Mouse (Mus musculus) embryo, embryonic 10.5 days (tissue): ENCODE measurements around the gene Scaf1.
A peak's percentile ranks its signal among the peaks of the same experiment; 100 is the strongest.

Source experiments
- DNase-seq: peaks from one replicate; pipeline ENCODE4 v3.0.0-alpha.2; 2015; ENCODE audit warnings: low spot score

Scaf1 gene

DNA sequence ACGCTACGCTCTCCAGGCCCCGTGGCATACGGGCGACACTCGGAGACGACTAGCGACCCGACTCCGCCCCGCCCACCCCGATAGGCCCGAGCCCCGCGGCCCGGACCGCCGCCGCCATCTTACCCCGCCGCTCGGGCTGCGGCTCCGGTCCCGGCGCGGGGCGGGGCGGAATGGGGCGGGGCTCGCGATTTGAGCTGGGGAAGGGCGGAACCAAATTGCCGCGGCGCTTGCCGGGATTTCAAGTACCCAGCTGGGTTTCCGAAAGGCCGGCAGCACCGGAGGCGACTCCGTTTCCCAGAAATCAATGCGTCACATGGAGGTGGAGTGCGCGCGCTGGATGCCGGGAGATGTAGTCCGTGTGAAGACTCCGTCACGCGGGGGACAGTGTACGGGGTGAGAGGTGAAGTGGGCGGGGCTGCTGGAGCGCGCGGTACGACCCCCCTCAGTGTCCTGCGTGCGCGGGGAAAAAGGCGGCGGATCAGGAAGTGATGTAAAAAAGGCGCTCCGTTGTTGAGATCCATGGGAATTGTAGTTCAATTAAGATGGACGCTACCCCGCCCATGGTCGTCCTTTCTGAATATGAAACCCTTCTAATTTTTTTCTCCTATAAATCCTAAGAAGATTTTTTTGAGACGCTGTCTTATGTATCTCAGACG is at the start of gene Scaf1:
Gene Scaf1 (minus strand): TSS at position 407 of the 656 bp plus-strand sequence.
- peak; percentile 100 for DNase-seq

DNA sequence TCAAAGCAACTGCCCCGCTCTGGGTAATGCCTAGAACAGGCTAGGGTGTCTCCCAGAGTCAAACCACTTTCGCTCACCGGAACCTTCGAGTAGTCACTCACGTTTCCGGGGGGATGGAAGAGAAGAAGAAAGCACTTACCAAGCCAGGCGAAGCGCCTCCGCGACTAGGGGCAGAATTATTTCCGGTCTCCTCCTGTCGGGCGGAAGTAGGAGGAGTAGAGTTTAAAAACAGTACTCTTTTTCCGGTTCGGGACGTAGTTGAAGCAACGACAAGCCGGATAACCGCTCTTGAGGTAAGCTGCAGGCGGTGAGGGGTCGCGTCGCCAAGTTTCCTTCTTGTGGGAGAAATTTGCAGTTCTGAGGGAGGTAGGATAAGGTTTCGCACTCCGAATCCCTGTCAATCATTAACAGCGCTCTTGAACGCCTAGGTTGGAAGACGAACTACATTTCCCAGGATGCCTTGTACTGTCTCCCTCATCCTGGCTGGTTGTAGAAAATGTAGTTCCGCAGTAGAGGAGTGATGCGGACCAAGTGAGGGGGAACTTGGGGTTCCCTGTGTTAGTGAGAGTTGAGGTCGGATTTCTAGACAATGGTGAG is 46.2 kb upstream of the Scaf1 start, which contains the start of the genes Nosip and Prrg2:
Gene Nosip (plus strand): TSS at position 191 of the 597 bp plus-strand sequence.
Gene Prrg2 (minus strand): TSS at position 439 of the 597 bp plus-strand sequence.
- DNase-seq, result peak; percentile 99

DNA sequence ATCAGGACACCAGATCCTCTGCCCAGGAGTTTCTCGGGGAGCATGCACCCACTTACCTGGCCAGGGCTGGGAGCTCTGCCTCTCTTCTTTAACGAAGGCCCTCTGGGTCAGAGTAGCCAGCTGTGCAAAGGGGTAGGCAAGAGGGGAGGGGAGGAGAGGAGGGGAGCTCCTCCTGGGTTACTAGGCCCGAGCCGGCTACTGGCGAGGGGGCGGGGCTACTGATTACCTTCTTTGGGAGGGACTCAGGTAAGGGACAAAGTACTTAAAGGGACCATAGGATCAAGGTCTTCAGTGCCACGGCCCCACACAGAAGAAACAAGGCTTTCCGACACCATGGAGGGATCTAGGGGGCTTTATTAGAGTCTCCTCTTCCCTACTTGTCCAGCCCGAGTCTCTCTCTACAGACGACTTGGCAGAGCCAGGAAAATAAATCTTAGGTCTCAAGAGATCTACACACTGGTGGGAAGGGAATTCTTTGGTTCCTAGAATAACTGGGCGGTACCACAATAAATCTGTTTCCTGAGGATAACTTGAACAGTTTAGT is 45.4 kb upstream of the Scaf1 start:
- peak; percentile 36 for DNase-seq

DNA sequence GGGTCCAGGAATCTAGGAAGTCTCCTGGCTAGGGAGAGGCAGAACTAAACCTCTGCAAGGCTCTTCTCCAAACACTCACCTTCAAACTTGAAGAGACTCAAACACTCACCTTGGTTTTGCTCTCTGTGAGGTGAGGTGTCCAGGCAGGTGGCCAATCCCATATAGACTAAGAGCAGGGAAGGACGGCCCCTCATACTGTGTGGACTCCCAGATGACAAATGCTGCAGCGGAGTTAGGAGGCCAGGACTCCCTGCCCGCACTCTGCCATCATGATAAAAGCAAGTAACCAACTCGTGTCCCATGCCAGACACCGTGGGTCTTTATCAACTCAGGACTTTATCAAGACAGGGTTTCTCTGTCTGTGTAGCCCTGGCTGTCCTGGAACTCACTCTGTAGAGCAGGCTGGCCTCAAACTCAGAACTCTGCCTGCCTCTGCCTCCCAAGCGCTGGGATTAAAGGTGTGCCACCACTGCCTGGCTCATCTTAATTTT is 44.5 kb upstream of the Scaf1 start:
- DNase-seq, result no peak

DNA sequence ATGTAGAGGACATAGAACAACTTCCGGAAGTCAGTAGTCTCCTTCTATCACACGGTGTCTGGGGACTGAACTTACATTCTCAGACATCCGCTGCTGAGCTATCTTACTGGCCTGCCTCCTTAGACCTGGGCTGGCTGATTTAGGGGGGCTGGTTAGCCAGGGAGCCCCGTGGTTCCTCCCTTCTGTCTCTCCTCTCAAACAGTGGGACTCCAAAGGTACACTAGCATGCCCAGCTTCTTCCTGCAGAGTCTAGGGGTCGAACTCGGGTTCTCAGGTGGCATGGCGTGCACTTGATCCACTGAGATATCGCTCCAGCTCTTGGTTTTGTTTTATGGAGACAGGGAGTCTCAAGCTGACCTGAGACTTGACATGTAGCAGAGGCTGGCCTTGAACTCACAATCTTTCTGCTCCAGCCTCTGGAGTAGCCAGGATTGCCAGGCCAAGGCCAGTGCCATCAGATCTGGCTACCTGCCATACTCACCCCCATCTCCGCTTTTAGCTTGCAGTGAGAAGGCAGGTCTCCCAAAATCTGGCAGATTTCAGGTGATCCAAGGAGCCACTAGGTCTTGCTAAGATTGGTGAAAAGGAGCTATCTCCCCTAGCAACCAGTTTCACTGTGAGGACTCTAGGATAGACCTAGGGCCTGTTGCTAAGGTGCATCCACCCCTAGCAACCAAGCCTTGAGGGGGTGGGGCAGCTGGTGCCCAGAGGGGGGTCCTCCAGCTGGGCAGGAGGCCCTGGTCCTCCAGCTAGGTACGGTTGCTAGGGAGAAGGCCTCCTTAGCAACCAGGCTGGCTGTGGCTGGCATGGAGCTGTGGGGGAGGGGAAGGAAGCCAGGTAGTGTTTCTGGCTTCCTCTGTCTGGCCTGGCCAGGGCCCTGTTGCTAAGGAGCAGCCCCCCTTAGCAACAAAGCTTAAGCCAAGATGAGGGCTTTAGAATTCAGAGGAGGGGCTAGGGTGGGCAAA is 42.7 kb upstream of the Scaf1 start:
- peak; percentile 28 for DNase-seq

DNA sequence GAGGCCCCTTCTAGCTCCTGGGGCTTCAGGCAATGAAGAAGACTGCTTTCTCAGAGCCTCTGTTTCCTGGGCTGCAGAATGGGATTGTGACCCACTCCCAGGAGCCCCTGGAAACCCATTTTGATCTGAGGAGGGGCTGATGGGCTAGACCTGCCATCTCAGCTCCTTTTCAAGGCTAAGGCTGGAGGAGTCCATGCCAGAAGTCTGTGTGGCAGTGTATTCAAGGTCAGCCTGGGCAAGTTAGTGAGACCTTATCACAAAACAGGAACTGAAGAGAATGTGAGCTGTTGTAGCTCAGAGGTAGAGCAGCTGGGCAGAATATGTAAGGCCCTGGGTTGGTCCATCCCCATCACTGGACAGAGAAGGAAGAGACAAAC is 40.8 kb upstream of the Scaf1 start:
- no peak for DNase-seq

DNA sequence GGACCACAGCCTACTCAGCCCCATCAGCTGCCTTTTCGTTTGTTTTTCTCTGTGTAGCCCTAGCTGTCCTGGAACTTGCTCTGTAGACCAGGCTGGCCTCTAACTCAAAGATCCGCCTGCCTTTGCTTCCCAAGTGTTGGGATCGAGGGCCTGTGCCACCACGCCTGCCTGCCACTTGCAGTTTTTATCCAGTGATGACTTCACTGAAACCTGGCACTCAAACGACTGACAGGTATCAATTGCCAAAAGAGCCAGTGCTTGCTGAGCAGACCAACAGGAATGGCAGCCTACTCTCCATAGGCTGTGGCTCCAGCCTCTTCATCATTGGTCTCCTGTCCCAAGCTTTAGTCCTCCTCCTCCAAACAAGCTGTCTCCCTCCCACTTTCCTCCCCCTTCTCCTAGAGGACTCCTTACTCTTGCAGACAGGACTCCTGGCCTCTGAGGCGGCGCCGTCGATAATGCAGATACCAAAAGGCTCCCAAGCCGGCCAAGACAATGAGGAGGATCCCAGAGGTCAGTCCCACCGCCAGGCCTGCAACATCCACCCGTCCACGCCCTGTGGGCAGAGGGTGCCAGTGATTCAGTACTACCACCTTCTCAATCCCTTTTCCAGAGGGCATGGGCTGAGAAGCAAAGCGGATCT is 40.3 kb upstream of the Scaf1 start:
- no peak for DNase-seq

DNA sequence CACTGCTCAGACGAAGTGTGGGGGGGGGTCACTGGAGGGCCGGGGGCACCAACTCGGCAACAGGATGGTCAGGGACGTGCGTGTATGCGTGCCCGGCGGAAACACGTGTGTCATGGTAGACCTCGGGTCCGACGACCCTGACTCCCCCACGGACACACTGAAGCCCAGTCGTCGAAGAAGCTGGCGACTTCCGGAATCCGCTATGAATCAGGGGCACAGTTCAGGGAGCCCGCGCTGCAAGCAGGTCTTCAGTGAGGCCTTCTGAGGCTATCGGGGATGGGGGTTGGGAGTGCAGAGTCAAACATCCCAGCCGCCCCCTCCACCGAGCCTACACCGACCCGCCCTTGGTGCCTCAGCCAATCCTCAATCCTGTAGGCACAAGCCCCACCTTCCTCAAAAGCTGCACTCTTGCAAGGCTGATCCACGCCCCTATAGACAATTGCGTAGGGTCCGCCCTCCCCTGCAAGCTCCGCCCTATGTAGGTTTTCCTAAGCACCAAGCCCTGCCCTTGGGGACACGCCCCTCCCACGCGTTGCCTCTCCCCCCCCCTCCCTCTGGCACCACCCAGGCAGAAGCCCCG is 37.9 kb upstream of the Scaf1 start:
- DNase-seq, result peak; percentile 98

DNA sequence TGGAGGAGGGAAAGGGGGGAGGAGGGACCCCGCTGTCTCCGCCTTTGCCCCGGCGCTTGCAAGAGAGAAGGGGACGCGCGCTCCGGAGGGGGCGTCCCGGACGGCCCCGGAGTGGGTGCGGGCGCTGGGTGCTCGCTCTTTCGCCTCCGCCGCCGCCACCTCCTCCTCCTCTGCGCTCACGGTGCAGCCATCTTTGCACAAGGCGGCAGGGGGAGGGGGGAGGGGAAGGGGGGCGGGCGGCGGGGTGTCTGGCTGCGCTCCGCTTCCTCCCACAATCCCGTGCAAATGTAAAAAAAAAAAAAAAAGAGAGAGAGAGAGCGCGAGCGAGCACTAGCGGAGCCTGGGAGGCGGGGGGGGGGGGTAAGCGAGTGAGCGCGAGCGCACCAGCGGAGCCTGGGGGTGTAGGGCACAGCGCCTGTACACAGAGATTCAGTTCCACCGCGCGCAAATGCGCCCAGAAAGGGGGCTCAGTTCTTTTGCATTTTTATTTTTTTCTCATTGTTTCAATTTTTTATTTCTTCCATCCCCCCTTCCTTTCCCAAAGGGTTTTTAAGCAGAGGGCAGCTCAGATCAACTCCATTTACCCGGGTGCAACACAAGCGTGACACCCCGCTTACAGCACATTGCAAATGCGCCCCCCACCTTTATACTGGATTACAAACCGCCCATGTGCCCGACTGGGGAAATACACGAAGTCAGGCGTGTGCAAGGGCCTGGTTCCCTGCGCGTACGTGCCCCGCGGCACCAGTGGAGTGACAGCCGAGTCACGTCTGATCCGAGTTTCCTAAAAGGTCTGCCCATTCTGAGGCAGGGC is 37.2 kb upstream of the Scaf1 start:
- peak; percentile 82 for DNase-seq

DNA sequence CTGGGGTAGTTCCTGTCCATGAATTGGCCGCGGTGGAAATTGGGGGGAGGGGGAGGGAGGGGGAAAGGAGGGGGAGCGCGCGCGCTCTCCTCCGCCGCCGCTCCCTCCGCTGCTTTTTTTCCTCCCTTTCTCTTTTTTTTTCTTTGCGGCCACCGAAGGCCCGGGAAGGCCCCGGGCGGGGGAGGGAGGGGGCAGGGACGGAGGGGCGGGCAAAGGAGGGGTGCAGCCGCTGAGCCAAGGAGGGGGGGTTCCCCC is 36.6 kb upstream of the Scaf1 start, which contains the start of gene Prr12:
Gene Prr12 (minus strand): TSS at position 20 of the 255 bp plus-strand sequence.
- peak; percentile 74 for DNase-seq

DNA sequence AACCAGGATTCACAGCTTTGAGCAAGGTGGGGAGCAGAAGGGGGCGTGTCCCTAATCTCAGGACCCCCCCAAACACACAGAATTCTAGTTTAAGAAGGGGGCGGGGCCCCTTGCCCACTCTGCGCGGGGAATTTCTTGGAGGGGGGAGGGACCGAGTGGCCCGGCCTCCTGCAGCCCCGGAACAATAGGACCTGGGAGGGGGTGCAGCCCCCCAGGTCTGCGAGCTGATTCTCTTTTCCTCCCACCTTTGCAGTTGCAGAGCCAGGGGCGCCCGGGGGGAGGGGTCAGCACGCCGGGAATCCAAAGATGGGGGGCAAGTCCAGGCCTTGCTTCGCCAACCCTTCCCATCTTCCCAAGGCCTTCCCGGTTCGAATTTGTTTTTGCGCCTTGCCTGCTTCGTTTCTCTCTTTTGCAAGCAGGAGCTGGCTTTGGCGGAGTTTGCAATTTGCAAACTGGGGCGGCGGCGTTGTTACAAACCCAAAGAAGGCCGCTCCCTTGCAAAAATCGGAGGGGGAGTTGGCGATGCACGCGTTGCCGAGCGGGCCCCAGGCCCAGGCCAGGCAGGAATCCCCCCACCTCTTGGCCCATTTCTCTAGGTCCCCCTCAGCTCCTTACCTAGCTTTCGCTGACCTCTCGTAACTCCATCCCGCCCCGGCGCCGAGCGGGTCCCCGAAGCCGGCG is 36.2 kb upstream of the Scaf1 start:
- DNase-seq, result peak; percentile 36

DNA sequence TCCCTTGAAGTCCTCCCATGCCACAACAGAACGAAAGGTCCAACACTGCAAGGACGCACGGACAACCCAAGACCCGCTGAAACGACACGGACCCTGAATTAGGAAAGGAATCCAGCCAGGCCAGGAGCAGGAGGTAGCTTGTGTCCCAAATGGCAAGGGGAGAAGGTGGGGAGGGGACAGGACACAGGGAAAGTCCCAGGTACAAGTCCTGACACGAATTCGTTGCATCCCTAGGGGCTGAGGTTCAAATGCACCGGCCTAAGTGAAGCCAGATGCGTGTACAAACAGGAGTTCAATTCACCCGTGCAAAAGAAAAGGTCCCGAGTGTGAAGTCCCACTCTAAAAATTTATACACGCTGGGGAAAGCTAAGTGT is 35.4 kb upstream of the Scaf1 start:
- no peak for DNase-seq

DNA sequence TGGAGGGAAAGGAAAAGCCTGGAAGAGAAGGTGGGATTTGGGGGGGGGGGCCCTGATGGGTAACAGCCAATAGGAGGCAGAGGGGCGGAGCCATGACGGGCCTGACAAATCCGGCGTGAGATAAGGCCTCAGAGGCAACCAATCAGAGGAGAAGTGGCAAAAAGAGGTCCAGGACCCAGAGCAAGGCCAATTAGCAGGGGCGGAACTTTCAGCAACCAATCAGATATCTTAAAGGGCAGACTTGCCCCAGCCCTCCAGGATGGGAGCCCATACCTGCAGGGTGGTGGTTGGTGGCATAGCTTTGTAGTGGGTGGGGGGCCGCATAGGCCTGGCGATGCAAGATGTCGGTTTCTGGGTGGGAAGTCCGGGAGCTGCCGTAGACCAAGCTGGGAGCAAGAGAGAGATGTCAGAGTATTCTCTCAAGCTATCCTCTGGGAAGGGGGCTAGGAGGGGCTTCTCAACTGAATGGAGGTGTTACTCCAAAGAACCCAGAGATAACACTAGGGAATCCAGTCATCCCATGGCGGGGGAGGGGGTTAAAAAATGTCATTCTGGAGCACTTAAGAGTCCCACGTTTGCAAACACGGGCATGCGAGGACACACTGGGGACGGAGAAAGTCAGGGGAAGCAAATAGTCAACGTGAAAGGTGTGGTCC is 34.9 kb upstream of the Scaf1 start:
- peak; percentile 96 for DNase-seq

DNA sequence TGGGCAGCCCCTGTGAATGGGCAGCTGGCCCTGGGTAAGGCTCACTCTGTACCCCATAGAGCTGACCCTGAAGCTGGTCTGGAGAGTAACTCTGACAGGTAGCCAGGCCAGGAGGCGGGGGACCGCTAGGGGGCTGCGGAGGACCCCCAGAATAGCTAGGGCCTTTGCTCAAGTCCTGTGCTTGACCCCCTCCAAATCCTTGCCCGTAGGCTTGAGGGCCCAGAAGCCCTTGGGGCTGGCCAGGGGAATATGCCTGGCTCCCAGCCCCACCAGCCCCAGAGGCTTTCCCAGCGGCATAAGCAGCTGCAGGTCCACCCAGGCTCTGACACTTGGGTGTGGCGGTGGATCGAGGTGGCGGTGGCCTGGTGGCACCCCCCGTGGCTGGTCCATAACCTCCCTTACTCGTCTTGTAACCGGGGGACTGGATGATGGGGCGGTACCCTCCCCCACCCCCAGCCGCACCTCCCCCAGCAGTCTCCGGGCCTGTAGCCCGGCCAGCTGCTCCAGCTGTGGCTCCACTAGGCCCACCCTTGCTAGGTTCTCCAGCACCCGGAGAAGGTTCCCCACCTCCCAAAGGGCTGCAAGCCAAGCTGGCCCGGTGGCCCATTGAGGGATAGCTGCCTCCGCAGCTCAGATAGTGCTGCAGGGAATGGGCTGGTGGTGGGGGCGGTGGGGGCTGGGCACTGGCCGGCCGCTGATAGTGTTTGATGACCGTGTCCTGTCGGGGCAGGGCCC is 32.9 kb upstream of the Scaf1 start:
- no peak for DNase-seq

DNA sequence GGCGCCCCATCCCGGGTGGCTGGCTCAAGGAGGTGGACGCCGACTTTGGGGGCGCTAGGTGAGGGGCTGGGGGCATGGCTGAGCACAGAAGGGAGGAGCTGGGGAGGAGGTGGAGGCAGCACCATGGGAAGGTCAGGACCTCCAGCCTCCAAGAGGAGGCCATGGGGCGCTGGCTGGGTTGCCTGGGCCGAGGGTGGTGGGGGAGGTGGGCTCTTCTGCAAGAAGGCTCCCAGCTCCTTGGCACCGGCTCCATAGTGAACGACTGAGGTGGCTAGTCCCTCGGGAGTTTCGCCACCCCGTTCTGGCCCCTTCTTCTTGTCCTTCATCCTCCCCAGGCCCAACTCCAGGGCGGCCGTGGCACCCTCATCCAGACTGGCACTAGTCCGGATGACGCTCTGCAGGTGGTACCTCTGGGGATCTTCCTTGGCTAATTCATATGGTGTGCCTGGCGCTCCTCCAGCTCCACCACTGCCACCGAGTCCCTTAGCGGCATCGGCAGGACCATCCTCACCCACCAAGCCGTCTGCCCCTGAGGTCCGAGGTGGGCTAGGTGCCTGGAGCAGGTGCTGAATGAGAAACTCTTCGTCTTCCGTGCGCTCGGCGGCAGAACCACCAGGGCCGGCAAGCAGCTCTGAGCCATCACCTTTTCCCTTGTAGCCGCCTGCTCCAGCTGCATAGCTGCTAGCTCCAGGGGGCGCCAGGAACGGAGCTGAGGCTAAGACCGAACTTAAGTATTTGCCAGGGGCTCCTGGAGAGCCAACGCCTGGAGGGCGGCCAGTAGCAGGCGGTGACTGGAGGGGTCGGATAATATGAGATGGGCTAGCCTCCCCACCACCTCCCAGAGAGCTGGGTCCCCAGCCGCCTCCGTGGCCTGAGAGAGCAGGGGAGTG is 32.1 kb upstream of the Scaf1 start:
- DNase-seq, result no peak

DNA sequence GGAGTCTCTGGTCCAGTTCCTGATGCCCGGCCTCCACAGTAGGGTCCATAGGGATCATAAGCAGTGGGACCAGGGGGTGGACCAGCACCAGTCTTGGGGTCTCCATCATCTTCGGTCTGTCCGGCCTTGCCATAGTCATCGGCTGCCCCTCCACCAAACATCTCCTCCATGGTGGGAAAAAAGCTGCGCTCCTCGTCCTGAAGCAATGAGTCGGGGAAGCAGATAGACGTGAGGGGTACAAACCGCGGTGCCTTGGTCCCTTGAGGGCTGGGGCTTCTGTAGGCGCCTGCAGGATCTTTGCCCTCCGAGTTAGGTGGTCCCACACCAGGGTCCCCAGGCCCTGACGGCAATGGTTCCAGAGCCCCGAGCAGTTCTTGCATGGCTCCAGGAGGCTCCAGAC is 31.3 kb upstream of the Scaf1 start:
- DNase-seq, result no peak

DNA sequence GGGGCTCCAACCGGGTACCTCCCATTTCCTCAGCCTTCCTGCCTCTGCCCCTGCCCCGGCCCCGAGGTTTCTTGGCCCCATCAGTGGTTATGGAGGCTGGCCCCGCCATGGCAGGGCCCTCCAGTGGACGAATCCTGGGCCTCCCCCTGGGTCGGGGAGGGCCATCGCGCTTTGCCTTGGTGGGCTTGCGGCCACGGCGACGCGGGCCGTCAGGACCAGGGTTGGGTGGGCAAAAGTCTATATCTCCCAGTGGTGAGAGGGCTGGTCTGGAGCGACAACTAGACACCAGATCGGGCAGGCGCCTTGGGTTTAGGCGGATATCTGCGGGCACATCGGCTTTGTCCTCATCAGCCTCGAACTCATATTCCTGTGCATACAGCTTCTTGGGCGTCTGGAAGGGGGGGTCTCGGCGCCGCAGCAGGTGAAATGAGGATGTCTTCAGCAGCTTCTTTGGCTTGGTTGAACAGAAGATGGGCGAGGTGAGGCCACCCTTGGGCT is 30.7 kb upstream of the Scaf1 start:
- no peak for DNase-seq

DNA sequence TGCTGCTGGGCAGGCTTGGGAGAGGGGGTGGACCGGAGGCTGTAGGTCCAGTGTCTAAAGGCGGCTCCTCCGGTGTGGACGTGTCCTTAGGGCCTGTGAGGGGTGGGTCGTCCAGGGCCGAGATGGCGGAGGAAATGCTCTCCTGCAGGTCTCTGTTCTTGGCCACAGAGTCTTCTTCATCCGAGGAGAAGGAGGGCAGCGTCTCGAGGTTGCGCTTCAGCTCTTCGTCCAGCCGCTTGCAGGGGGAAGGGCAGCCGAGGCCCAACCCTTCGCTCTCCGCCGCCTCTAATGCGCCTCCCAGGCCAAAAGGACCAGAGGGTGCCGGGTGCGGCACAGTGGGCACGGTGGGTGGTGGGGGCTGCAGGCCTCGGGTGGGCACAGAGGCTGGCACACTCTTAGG is 29.6 kb upstream of the Scaf1 start:
- DNase-seq, result no peak
